Mouse (Mus musculus): Measurements from ENCODE around the gene BC035044.

Gene BC035044

GRCm38 (mm10) chr6:128833046-128833445, 57.9 kb downstream of the BC035044 start:
- DNase-seq (ENCODE audit: low read depth, low spot score) = no peak

GRCm38 (mm10) chr6:128829837-128830236, 61.1 kb downstream of the BC035044 start:
- no peak for DNase-seq (ENCODE audit: low read depth, low spot score)

- DNase-seq (ENCODE audit: low read depth, low spot score) = no peak
These were observed 64.1 kb downstream of the BC035044 start for GRCm38 (mm10) chr6:128826781-128827180.

GRCm38 (mm10) chr6:128826132-128826531, 64.8 kb downstream of the BC035044 start, which contains the start of the genes Gm44511 and Klrb1b:
TSS of gene Gm44511 (minus strand) at chr6:128826315.
TSS of gene Klrb1b (minus strand) at chr6:128826331.
- DNase-seq (ENCODE audit: low read depth, low spot score) = no peak

GRCm38 (mm10) chr6:128818083-128818802, 72.7 kb downstream of the BC035044 start:
- DNase-seq (ENCODE audit: low read depth, low spot score) = no peak

GRCm38 (mm10) chr6:128808532-128808931, 82.4 kb downstream of the BC035044 start:
- peak; percentile 55 for DNase-seq (ENCODE audit: low read depth, low spot score)

GRCm38 (mm10) chr6:128807021-128807420, 83.9 kb downstream of the BC035044 start:
- peak; percentile 13 for DNase-seq (ENCODE audit: low read depth, low spot score)

- DNase-seq (ENCODE audit: low read depth, low spot score) = peak; percentile 74
These were observed 85.9 kb downstream of the BC035044 start for GRCm38 (mm10) chr6:128804823-128805640.

- peak; percentile 100 for DNase-seq (ENCODE audit: low read depth, low spot score)
These were observed 87.7 kb downstream of the BC035044 start for GRCm38 (mm10) chr6:128802999-128803857.

- DNase-seq (ENCODE audit: low read depth, low spot score) = no peak
These were observed 88.4 kb downstream of the BC035044 start for GRCm38 (mm10) chr6:128802557-128802956.

GRCm38 (mm10) chr6:128800696-128801095, 90.2 kb downstream of the BC035044 start:
- peak; percentile 12 for DNase-seq (ENCODE audit: low read depth, low spot score)

- DNase-seq (ENCODE audit: low read depth, low spot score) = peak; percentile 14
These were observed 91.0 kb downstream of the BC035044 start for GRCm38 (mm10) chr6:128799896-128800270.

- peak; percentile 95 for DNase-seq (ENCODE audit: low read depth, low spot score)
These were observed 91.6 kb downstream of the BC035044 start for GRCm38 (mm10) chr6:128799144-128799895.
